Mouse (Mus musculus) kidney, adult 2 months (tissue): ENCODE measurements around the gene Crocc. TPM values are rescaled to one million over a fixed set of nuclear protein-coding genes. Genes with fewer than 3 reads are reported as not detected.
A peak's percentile ranks its signal among the peaks of the same experiment; 100 is the strongest.

ENCODE experiments used
- DNase-seq: peaks from one replicate; pipeline ENCODE4 v3.0.0; 2021
- H3K27ac ChIP-seq: fragments of 200-500 bp; 2 replicates; pipeline ENCODE4 v1.5.1; 2012; ENCODE audit warnings: low read depth, low read length, control low read depth, inconsistent platforms; ENCODE audit not compliant: insufficient read depth
- H3K27me3 ChIP-seq: fragments of 200-500 bp; replicated peaks from 2 replicates; pipeline ENCODE4 v1.6.1; 2012; ENCODE audit warnings: mild to moderate bottlenecking, moderate library complexity, low read length, inconsistent platforms; ENCODE audit not compliant: control insufficient read depth, insufficient read depth
- H3K36me3 ChIP-seq: fragments of 200-500 bp; 2 replicates; pipeline ENCODE4 v1.6.1; 2012; ENCODE audit warnings: mild to moderate bottlenecking, moderate library complexity, low read length, inconsistent platforms; ENCODE audit not compliant: control insufficient read depth, insufficient read depth
- H3K4me1 ChIP-seq: fragments of 200-500 bp; 2 replicates; pipeline ENCODE4 v1.6.1; 2011; ENCODE audit warnings: low read length; ENCODE audit not compliant: control insufficient read depth, insufficient read depth
- H3K4me3 ChIP-seq: fragments of 200-500 bp; 2 replicates; pipeline ENCODE4 v1.5.1; 2011; ENCODE audit warnings: mild to moderate bottlenecking, low read depth, low read length, control low read depth; ENCODE audit not compliant: insufficient read depth
- CTCF ChIP-seq: fragments of 200-500 bp; conservative IDR thresholded peaks from 2 replicates; pipeline ENCODE4 v1.5.1; 2011; ENCODE audit warnings: low read depth, mild to moderate bottlenecking, control low read depth, low read length, moderate library complexity, mixed read lengths; ENCODE audit not compliant: insufficient read depth, insufficient read length
- POLR2A ChIP-seq: fragments of 200-500 bp; IDR thresholded peaks from one replicate; pipeline ENCODE4 v1.6.1; 2011; ENCODE audit warnings: low read depth, low read length, control low read depth
- WGBS: fragments of 180-500 bp; shearing (Covaris S2); methylation state at CpG from one replicate; pipeline ENCODE4 v1.1.7; 2018; 5-methylcytosine and 5-hydroxymethylcytosine counted together
- polyA plus RNA-seq: library from polyadenylated mRNA; depleted of rRNA; stranded (reverse); fragments of >200 nt; gene quantifications from 2 replicates; pipeline ENCODE4 v1.2.3, GENCODE M21; 2012

Gene Crocc
- polyA plus RNA-seq, 1 experiment, result 34.7 TPM

- no peaks in the 10 kb centered on the region; the same call in 1 of the 2 replicates for H3K36me3 ChIP-seq
- H3K27ac ChIP-seq, result peak overlapping the region; percentile 8
- peak; percentile 94 for DNase-seq
- TF ChIP-seq CTCF (no peak), POLR2A (no peak)
- 41% methylated on average over 12 of the region's 12 CpGs for WGBS
- peaks cover 19% of the 10 kb centered on the region for H3K4me1 ChIP-seq
- no peak overlapping the region for H3K4me3 ChIP-seq
- H3K27me3 ChIP-seq, result no peaks in the 10 kb centered on the region
These were observed 6.6 kb upstream of the Crocc start for GRCm38 (mm10) chr4:141066709-141067515.

GRCm38 (mm10) chr4:141065123-141065522, 4.8 kb upstream of the Crocc start:
- WGBS, result 5% methylated on average over 8 of the region's 8 CpGs
- H3K4me3 ChIP-seq, result no peak overlapping the region
- no peak overlapping the region for H3K27ac ChIP-seq
- H3K4me1 ChIP-seq, result peaks cover 19% of the 10 kb centered on the region
- no peaks in the 10 kb centered on the region for H3K27me3 ChIP-seq
- peak; percentile 90 for DNase-seq
- no peaks in the 10 kb centered on the region; the same call in 1 of the 2 replicates for H3K36me3 ChIP-seq
- no peak for TF ChIP-seq POLR2A
- TF ChIP-seq CTCF, result peak; percentile 99

- Histone ChIP-seq H3K4me1 (peaks cover 19% of the 10 kb centered on the region), H3K36me3 (no peaks in the 10 kb centered on the region; the same call in 1 of the 2 replicates), H3K27ac (no peak overlapping the region), H3K4me3 (no peak overlapping the region), H3K27me3 (no peaks in the 10 kb centered on the region)
- no peak for TF ChIP-seq CTCF
- TF ChIP-seq POLR2A, result no peak
- DNase-seq, result no peak
- 87% methylated on average over 4 of the region's 4 CpGs for WGBS
These were observed 3.8 kb upstream of the Crocc start for GRCm38 (mm10) chr4:141064104-141064659.

GRCm38 (mm10) chr4:141059616-141060425, 529 bp downstream of the Crocc start:
- WGBS, result 2% methylated on average over 32 of the region's 32 CpGs
- peak overlapping the region; percentile 68 for H3K4me3 ChIP-seq
- no peaks in the 10 kb centered on the region for H3K27me3 ChIP-seq
- no peaks in the 10 kb centered on the region for H3K36me3 ChIP-seq
- no peak for DNase-seq
- no peak for TF ChIP-seq POLR2A
- TF ChIP-seq CTCF, result no peak
- H3K27ac ChIP-seq, result peak overlapping the region; percentile 30
- H3K4me1 ChIP-seq, result no peaks in the 10 kb centered on the region; the same call in 1 of the 2 replicates

GRCm38 (mm10) chr4:141058835-141059234, 1.5 kb downstream of the Crocc start:
- H3K27me3 ChIP-seq, result no peaks in the 10 kb centered on the region
- 68% methylated on average over 9 of the region's 9 CpGs for WGBS
- no peak overlapping the region for H3K4me3 ChIP-seq
- H3K27ac ChIP-seq, result no peak overlapping the region
- H3K4me1 ChIP-seq, result peaks cover 5% of the 10 kb centered on the region; the same call in 1 of the 2 replicates
- TF ChIP-seq CTCF, result no peak
- no peak for TF ChIP-seq POLR2A
- DNase-seq, result no peak
- H3K36me3 ChIP-seq, result no peaks in the 10 kb centered on the region

GRCm38 (mm10) chr4:141056970-141057369, 3.4 kb downstream of the Crocc start:
- no peak for DNase-seq
- Histone ChIP-seq H3K27me3 (no peaks in the 10 kb centered on the region), H3K4me1 (peaks cover 6% of the 10 kb centered on the region; the same call in 1 of the 2 replicates), H3K36me3 (no peaks in the 10 kb centered on the region), H3K27ac (no peak overlapping the region), H3K4me3 (no peak overlapping the region)
- WGBS, result 99% methylated on average over 10 of the region's 10 CpGs
- no peak for TF ChIP-seq CTCF
- TF ChIP-seq POLR2A, result no peak

GRCm38 (mm10) chr4:141053568-141054161, 6.7 kb downstream of the Crocc start:
- peaks cover 7% of the 10 kb centered on the region; the same call in 1 of the 2 replicates for H3K4me1 ChIP-seq
- TF ChIP-seq POLR2A (peak; percentile 9), CTCF (no peak)
- peak; percentile 98 for DNase-seq
- 30% methylated on average over 17 of the region's 17 CpGs for WGBS
- H3K4me3 ChIP-seq, result peak overlapping the region; percentile 48
- H3K27me3 ChIP-seq, result no peaks in the 10 kb centered on the region
- no peaks in the 10 kb centered on the region for H3K36me3 ChIP-seq
- peak overlapping the region; percentile 88 for H3K27ac ChIP-seq
